Mouse (Mus musculus): ENCODE results near the gene Fbxo46. TPM values are rescaled to one million over a fixed set of nuclear protein-coding genes. Genes with fewer than 3 reads are reported as not detected.

The Fbxo46 gene
- polyA plus RNA-seq, 1 experiment from 2014 or later = 16.4 TPM

DNA sequence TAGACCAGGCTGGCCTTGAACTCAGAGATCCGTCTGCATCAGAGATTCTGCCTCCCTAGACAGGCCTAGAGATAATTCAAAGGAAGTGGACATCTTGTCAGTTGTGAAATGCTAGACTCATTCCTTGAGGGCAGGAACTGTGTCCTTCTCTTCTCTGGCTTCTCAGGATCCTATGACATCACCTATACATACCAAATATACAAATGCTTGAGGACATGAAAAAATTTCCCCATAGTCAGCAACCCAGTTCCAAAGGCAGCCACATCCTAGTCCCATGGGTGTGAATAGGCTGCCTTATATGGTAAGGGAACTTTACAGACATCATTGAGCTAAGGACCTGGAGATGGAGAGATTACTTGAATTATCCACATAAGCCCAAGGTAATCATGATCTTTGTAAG lies 10.1 kb upstream of the Fbxo46 start:
- no peaks in the 10 kb centered on the region; the same call in 1 of the 2 replicates for H3K27me3 ChIP-seq (replicated peaks; ENCODE audit: control insufficient read depth, insufficient read depth, low read length)
- WGBS = 82% methylated on average over 1 of the region's 1 CpGs
- no peak overlapping the region for H3K4me3 ChIP-seq (ENCODE audit: low read length)
- ATAC-seq = no peak
- H3K27ac ChIP-seq (ENCODE audit: low read depth, low read length) = no peak overlapping the region
- no peak overlapping the region for H3K9ac ChIP-seq (ENCODE audit: low read depth, low read length)
- no peak overlapping the region for H3K4me2 ChIP-seq (ENCODE audit: low read length)
- H3K36me3 ChIP-seq (ENCODE audit: control insufficient read depth, insufficient read depth, low read length) = no peaks in the 10 kb centered on the region
- no peaks in the 10 kb centered on the region for H3K4me1 ChIP-seq (ENCODE audit: control insufficient read depth, insufficient read depth, low read depth, low read length)
- H3K9me3 ChIP-seq (ENCODE audit: control insufficient read depth, low read length) = no peaks in the 10 kb centered on the region

GRCm38 (mm10) chr7:19118028-19118771 lies 1.5 kb upstream of the Fbxo46 start, which contains the start of gene Gm4969:
TSS of gene Gm4969 (minus strand) at chr7:19118368.
- 24% methylated on average over 48 of the region's 64 CpGs for WGBS
- Histone ChIP-seq H3K4me1 (ENCODE audit: control insufficient read depth, insufficient read depth, low read depth, low read length) (peaks cover 20% of the 10 kb centered on the region), H3K4me3 (ENCODE audit: low read length) (peak within 1 kb of the TSS; percentile 42), H3K27ac (ENCODE audit: low read depth, low read length) (peak within 1 kb of the TSS; percentile 34), H3K9me3 (ENCODE audit: control insufficient read depth, low read length) (no peaks in the 10 kb centered on the region), H3K9ac (ENCODE audit: low read depth, low read length) (peak within 1 kb of the TSS; percentile 60), H3K27me3 (replicated peaks; ENCODE audit: control insufficient read depth, insufficient read depth, low read length) (no peaks in the 10 kb centered on the region), H3K36me3 (ENCODE audit: control insufficient read depth, insufficient read depth, low read length) (no peaks in the 10 kb centered on the region), H3K4me2 (ENCODE audit: low read length) (peak within 1 kb of the TSS; percentile 64)
- peak; percentile 77 for ATAC-seq

DNA sequence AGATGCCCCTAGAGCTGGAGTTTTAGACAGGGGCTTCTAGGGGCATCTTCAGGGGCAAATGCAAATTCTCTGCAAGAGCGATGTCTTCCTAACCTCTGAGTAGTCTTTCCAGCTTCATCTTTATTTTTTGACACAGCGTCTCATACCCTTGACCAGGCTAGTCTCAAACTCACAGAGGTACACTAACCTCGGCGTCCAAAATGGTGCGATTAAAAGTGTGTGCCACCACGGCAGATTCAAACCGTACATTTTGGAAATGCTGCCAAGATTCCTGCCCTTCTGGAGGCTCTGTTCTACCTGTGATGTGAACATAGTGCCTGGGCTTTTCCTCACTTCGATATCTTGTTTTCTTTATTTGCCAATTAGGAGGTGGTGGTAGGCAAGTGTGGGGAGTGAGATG lies 576 bp upstream of the Fbxo46 start:
- no peak overlapping the region for H3K4me2 ChIP-seq (ENCODE audit: low read length)
- H3K4me1 ChIP-seq (ENCODE audit: control insufficient read depth, insufficient read depth, low read depth, low read length) = peaks cover 20% of the 10 kb centered on the region
- H3K27me3 ChIP-seq (replicated peaks; ENCODE audit: control insufficient read depth, insufficient read depth, low read length) = no peaks in the 10 kb centered on the region
- no peak overlapping the region for H3K4me3 ChIP-seq (ENCODE audit: low read length)
- no peaks in the 10 kb centered on the region for H3K36me3 ChIP-seq (ENCODE audit: control insufficient read depth, insufficient read depth, low read length)
- 93% methylated on average over 8 of the region's 8 CpGs for WGBS
- H3K27ac ChIP-seq (ENCODE audit: low read depth, low read length) = no peak overlapping the region; the same call in 1 of the 2 replicates
- peak; percentile 28 for ATAC-seq
- H3K9me3 ChIP-seq (ENCODE audit: control insufficient read depth, low read length) = no peaks in the 10 kb centered on the region
- no peak overlapping the region for H3K9ac ChIP-seq (ENCODE audit: low read depth, low read length)

- Histone ChIP-seq H3K4me1 (ENCODE audit: control insufficient read depth, insufficient read depth, low read depth, low read length) (peaks cover 20% of the 10 kb centered on the region), H3K27ac (ENCODE audit: low read depth, low read length) (no peak overlapping the region), H3K36me3 (ENCODE audit: control insufficient read depth, insufficient read depth, low read length) (no peaks in the 10 kb centered on the region), H3K9ac (ENCODE audit: low read depth, low read length) (no peak overlapping the region), H3K4me3 (ENCODE audit: low read length) (no peak overlapping the region), H3K4me2 (ENCODE audit: low read length) (no peak overlapping the region), H3K9me3 (ENCODE audit: control insufficient read depth, low read length) (no peaks in the 10 kb centered on the region), H3K27me3 (replicated peaks; ENCODE audit: control insufficient read depth, insufficient read depth, low read length) (no peaks in the 10 kb centered on the region)
- WGBS = 91% methylated on average over 4 of the region's 4 CpGs
- no peak for ATAC-seq
These were observed 2.0 kb downstream of the Fbxo46 start for GRCm38 (mm10) chr7:19121686-19122085.

DNA sequence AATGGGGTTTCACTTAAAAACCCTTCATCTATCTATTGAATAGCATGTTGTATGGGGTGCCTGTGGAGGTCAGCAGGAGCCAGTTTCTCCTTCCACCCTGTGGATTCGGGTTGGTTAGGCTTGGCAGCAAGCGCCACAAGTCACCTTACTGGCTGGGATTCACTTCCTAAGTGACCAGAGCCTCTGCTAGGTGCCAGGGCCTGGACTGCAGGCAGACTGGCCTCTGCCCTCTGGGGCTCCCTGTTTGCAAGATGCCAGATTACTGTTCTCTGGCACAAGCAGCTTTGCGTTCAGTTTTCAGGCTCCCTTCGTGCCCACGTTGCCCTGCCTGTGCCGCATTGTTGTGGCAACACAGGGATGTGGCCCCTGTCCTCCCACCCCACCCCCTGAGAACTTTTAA lies 5.1 kb downstream of the Fbxo46 start:
- Histone ChIP-seq H3K9me3 (ENCODE audit: control insufficient read depth, low read length) (no peaks in the 10 kb centered on the region), H3K4me3 (ENCODE audit: low read length) (no peak overlapping the region), H3K36me3 (ENCODE audit: control insufficient read depth, insufficient read depth, low read length) (no peaks in the 10 kb centered on the region), H3K4me1 (ENCODE audit: control insufficient read depth, insufficient read depth, low read depth, low read length) (peaks cover 13% of the 10 kb centered on the region), H3K4me2 (ENCODE audit: low read length) (no peak overlapping the region), H3K27ac (ENCODE audit: low read depth, low read length) (no peak overlapping the region), H3K27me3 (replicated peaks; ENCODE audit: control insufficient read depth, insufficient read depth, low read length) (no peaks in the 10 kb centered on the region), H3K9ac (ENCODE audit: low read depth, low read length) (no peak overlapping the region)
- 87% methylated on average over 6 of the region's 6 CpGs for WGBS
- no peak for ATAC-seq

- WGBS = 92% methylated on average over 5 of the region's 5 CpGs
- H3K36me3 ChIP-seq (ENCODE audit: control insufficient read depth, insufficient read depth, low read length) = no peaks in the 10 kb centered on the region
These were observed 8.1 kb downstream of the Fbxo46 start for GRCm38 (mm10) chr7:19127744-19128143.

DNA sequence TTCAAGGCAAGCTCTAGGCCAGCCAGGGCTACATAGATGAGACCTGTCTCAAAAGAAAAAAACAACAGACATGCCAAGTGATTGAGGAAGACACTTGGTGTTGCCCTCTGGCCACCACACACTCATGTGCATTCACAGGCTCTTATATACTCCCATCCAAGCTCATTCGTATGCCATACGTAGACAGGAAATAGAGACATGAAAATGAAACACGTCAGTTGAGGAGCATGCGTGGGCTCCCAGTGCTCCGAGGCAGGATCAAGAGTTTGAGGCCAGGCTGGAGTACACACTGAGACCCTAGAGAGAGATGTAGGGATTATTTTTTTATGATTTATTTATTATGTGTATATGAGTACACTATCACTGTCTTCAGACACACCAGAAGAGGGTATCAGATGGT lies 9.7 kb downstream of the Fbxo46 start:
- no peaks in the 10 kb centered on the region for H3K27me3 ChIP-seq (replicated peaks; ENCODE audit: control insufficient read depth, insufficient read depth, low read length)
- 0 out of 2 replicates have a peak overlapping the region, but pooled peaks have one; percentile 11 for H3K9ac ChIP-seq (ENCODE audit: low read depth, low read length)
- H3K9me3 ChIP-seq (ENCODE audit: control insufficient read depth, low read length) = no peaks in the 10 kb centered on the region
- no peaks in the 10 kb centered on the region for H3K36me3 ChIP-seq (ENCODE audit: control insufficient read depth, insufficient read depth, low read length)
- H3K4me2 ChIP-seq (ENCODE audit: low read length) = no peak overlapping the region
- WGBS = 94% methylated on average over 5 of the region's 5 CpGs
- H3K27ac ChIP-seq (ENCODE audit: low read depth, low read length) = no peak overlapping the region
- H3K4me3 ChIP-seq (ENCODE audit: low read length) = no peak overlapping the region
- no peak for ATAC-seq
- peaks cover 4% of the 10 kb centered on the region; the same call in 1 of the 2 replicates for H3K4me1 ChIP-seq (ENCODE audit: control insufficient read depth, insufficient read depth, low read depth, low read length)

More at GRCm38 (mm10) chr7:19127744-19128143, 8.1 kb downstream of the Fbxo46 start:
- Histone ChIP-seq H3K9ac (ENCODE audit: low read depth, low read length) (no peak overlapping the region), H3K27ac (ENCODE audit: low read depth, low read length) (no peak overlapping the region), H3K27me3 (replicated peaks; ENCODE audit: control insufficient read depth, insufficient read depth, low read length) (no peaks in the 10 kb centered on the region), H3K4me1 (ENCODE audit: control insufficient read depth, insufficient read depth, low read depth, low read length) (peaks cover 4% of the 10 kb centered on the region; the same call in 1 of the 2 replicates), H3K4me2 (ENCODE audit: low read length) (no peak overlapping the region), H3K9me3 (ENCODE audit: control insufficient read depth, low read length) (no peaks in the 10 kb centered on the region), H3K4me3 (ENCODE audit: low read length) (no peak overlapping the region)
- ATAC-seq = no peak

DNA sequence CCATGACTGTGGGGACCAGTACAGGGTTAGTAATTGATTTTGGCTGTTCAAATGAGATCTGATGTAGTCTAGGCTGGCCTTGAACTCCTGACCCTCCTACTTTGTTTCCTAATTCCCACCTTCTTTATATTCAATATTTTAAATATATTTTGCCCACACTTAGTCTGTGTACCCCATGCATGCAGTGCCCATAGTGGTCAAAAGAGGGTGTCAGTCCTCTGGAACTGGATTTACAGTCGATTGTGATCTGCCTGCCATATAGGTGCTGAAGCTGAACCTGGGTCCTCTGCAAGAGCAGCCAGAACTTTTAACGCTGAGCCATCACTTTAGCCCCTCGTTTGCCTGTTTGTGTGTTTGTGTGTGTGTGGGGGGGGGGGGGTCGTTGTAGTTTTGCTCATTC lies 11.0 kb downstream of the Fbxo46 start:
- WGBS = 42% methylated on average over 4 of the region's 4 CpGs
- Histone ChIP-seq H3K4me2 (ENCODE audit: low read length) (peak overlapping the region; percentile 64), H3K27ac (ENCODE audit: low read depth, low read length) (peak overlapping the region; percentile 76), H3K27me3 (replicated peaks; ENCODE audit: control insufficient read depth, insufficient read depth, low read length) (no peaks in the 10 kb centered on the region), H3K4me3 (ENCODE audit: low read length) (peak overlapping the region; percentile 51), H3K9ac (ENCODE audit: low read depth, low read length) (peak overlapping the region; percentile 50), H3K4me1 (ENCODE audit: control insufficient read depth, insufficient read depth, low read depth, low read length) (peaks cover 4% of the 10 kb centered on the region; the same call in 1 of the 2 replicates), H3K36me3 (ENCODE audit: control insufficient read depth, insufficient read depth, low read length) (peaks cover 3% of the 10 kb centered on the region; the same call in 1 of the 2 replicates), H3K9me3 (ENCODE audit: control insufficient read depth, low read length) (no peaks in the 10 kb centered on the region)
- ATAC-seq = no peak

DNA sequence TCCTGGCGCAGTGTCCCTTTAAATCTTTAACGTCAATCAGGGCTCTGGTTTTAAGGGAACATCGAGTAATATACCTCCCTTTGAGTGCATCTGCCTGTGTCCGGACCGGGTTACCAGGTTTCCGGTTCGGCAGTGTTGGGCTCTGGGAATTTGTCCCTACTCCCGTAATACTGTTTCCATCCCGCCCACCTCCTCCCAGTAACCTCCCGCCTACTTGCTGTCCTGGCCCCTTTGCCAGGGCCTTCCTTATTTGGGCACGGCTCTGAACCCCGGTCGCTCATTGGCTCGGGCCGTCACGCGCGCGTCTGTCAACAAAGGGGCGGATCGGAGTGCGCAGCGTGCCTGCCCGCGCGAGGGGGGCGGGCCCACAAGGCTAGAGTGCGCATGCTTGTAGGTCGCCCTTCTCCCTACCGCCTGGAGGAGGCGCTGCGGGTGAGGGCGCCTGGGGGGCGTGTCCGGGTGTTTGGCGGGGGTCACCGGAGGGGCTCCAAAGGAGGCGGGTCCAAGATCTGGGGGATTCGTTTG lies 11.7 kb downstream of the Fbxo46 start:
- peak; percentile 99 for ATAC-seq

More for the DNA sequence above, 11.7 kb downstream of the Fbxo46 start:
- Histone ChIP-seq H3K4me1 (ENCODE audit: control insufficient read depth, insufficient read depth, low read depth, low read length) (peaks cover 4% of the 10 kb centered on the region; the same call in 1 of the 2 replicates), H3K4me2 (ENCODE audit: low read length) (peak overlapping the region; percentile 64), H3K36me3 (ENCODE audit: control insufficient read depth, insufficient read depth, low read length) (peaks cover 10% of the 10 kb centered on the region), H3K9ac (ENCODE audit: low read depth, low read length) (peak overlapping the region; percentile 65), H3K4me3 (ENCODE audit: low read length) (peak overlapping the region; percentile 51), H3K9me3 (ENCODE audit: control insufficient read depth, low read length) (no peaks in the 10 kb centered on the region), H3K27me3 (replicated peaks; ENCODE audit: control insufficient read depth, insufficient read depth, low read length) (no peaks in the 10 kb centered on the region), H3K27ac (ENCODE audit: low read depth, low read length) (peak overlapping the region; percentile 78)
- under 1% methylated on average over 39 of the region's 39 CpGs for WGBS

All from hindbrain, embryonic 16.5 days (tissue).